Mouse (Mus musculus) heart, embryonic 11.5 days (tissue): ENCODE data around the gene Gm5901. TPM values are rescaled to one million over a fixed set of nuclear protein-coding genes. Genes with fewer than 3 reads are reported as not detected.
"Not testable (repeated sequence)": the region's sequence is repeated elsewhere in the genome, so short reads cannot be mapped to it uniquely, and the experiment has no call there.

ENCODE experiments used
- ATAC-seq: fragments of 200-750 bp; cut with Nextera tagmentation; replicated peaks from 2 replicates; pipeline ENCODE4 v1.8.0; 2017; ENCODE audit warnings: moderate library complexity; ENCODE audit not compliant: insufficient number of reproducible peaks, low FRiP score, low TSS enrichment
- H3K27ac ChIP-seq: fragments of 300-500 bp; sonication (generic); 2 replicates; pipeline ENCODE4 v1.5.1; 2014; ENCODE audit warnings: mild to moderate bottlenecking, low read depth, low read length
- H3K27me3 ChIP-seq: fragments of 300-500 bp; sonication (generic); 2 replicates; pipeline ENCODE4 v1.6.1; 2014; ENCODE audit warnings: mild to moderate bottlenecking, low read length, mixed read lengths; ENCODE audit not compliant: control insufficient read depth, insufficient read depth
- H3K36me3 ChIP-seq: fragments of 300-500 bp; sonication (generic); 2 replicates; pipeline ENCODE4 v1.6.1; 2014; ENCODE audit warnings: mild to moderate bottlenecking, low read length, moderate library complexity, mixed read lengths; ENCODE audit not compliant: control insufficient read depth, insufficient read depth
- H3K4me1 ChIP-seq: fragments of 300-500 bp; sonication (generic); 2 replicates; pipeline ENCODE4 v1.6.1; 2014; ENCODE audit warnings: low read length; ENCODE audit not compliant: control insufficient read depth, insufficient read depth
- H3K4me2 ChIP-seq: fragments of 300-500 bp; sonication (generic); 2 replicates; pipeline ENCODE4 v1.6.1; 2014; ENCODE audit warnings: mild to moderate bottlenecking, moderate library complexity
- H3K4me3 ChIP-seq: fragments of 300-500 bp; sonication (generic); 2 replicates; pipeline ENCODE4 v1.5.1; 2014; ENCODE audit warnings: low read depth, low read length
- H3K9ac ChIP-seq: fragments of 300-500 bp; sonication (generic); 2 replicates; pipeline ENCODE4 v1.6.1; 2014; ENCODE audit warnings: mild to moderate bottlenecking, low read depth, low read length, moderate library complexity
- H3K9me3 ChIP-seq: fragments of 300-500 bp; sonication (generic); replicated peaks from 2 replicates; pipeline ENCODE4 v1.6.1; 2016; ENCODE audit warnings: low read length; ENCODE audit not compliant: control insufficient read depth
- WGBS: fragments of 180-500 bp; shearing (Covaris S2); extraction: QIAGEN DNeasy Blood & Tissue Kit; methylation state at CpG from one replicate; pipeline ENCODE4 v1.1.7; 2014; ENCODE audit not compliant: insufficient replicate concordance; 5-methylcytosine and 5-hydroxymethylcytosine counted together
- polyA plus RNA-seq: library from polyadenylated mRNA; unstranded; fragments of >200 nt; fragmentation: Nextera tagmentation; extraction: Ambion mirVana; gene quantifications from 2 replicates; pipeline ENCODE4 v1.2.1, GENCODE M21; 2014

The Gm5901 gene
- polyA plus RNA-seq: not detected in 2 replicates

DNA sequence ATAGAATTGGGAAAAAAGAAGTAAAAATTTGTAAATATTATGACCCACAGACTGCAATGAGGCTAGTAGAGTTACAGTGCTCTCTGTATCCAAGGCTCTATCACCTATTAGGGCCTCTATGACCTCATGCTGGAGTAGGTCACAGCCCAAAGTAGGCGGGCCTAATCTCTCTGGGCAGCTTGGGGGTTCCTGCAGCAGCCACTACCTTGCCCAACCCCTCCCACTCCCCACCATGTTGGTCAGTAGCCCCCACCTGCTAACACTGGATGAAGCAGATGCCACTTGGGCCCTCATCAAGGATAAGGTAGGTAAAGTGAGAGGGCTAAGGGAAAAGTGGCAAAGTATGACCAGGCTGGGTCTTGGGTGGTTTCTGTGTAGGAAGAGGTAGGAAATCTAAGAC lies at the start of gene Gm5901:
Gm5901 (plus strand) TSS at position 173 of the 400 bp plus-strand sequence.
- no peak within 1 kb of the TSS for H3K4me2 ChIP-seq
- H3K36me3 ChIP-seq: peaks cover 12% of the 10 kb centered on the region; the same call in 1 of the 2 replicates
- no peaks in the 10 kb centered on the region for H3K27me3 ChIP-seq
- peaks cover 3% of the 10 kb centered on the region; the same call in 1 of the 2 replicates for H3K4me1 ChIP-seq
- H3K4me3 ChIP-seq: no peak within 1 kb of the TSS
- no peak for ATAC-seq
- H3K9me3 ChIP-seq: no peaks in the 10 kb centered on the region
- no peak within 1 kb of the TSS for H3K9ac ChIP-seq
- H3K27ac ChIP-seq: no peak within 1 kb of the TSS
- WGBS: 81% methylated on average over 1 of the region's 1 CpGs

DNA sequence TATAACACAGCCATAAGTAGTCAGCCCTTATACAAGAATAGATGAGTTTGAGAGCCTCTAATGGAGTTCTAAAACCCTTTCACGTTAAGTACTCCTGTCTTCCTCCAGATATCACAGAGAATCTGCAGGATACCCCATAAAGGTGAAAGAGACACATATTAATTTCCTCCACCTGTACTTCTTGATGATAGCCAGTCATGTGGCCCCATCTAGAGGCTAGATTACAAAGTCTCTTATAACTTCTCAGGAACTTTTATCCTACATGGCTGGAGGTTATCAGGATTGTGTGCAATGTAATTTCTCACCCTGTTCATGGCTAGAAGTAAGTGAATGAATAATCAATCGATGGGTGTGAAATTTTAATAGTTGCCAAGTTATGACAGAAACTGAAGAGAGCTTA lies 49.5 kb upstream of the Gm5901 start:
- H3K4me2 ChIP-seq: no peak overlapping the region
- H3K27ac ChIP-seq: no peak overlapping the region
- no peak for ATAC-seq
- WGBS: 64% methylated on average over 2 of the region's 2 CpGs
- no peaks in the 10 kb centered on the region for H3K27me3 ChIP-seq
- no peaks in the 10 kb centered on the region for H3K9me3 ChIP-seq
- no peaks in the 10 kb centered on the region for H3K36me3 ChIP-seq
- H3K4me3 ChIP-seq: no peak overlapping the region
- H3K9ac ChIP-seq: no peak overlapping the region
- no peaks in the 10 kb centered on the region for H3K4me1 ChIP-seq

DNA sequence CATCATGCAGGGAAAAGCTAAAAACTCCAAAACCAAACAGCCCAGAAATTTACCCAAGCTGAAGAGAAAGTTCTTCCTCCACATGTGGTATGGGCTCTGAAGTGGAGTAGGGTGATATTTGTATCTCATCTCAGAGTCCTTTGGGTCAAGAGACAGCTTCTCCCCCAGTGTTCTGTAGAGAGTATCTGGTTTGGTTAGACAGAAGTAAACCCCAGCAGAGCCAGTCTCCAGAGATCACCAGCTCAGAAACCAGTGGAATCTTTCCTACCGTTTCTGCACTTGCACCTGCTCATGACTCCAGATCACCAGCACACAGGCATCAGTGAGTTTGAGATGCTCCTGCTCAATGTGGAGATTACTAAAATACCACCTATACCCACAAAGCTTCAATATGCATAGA lies 40.8 kb upstream of the Gm5901 start, which contains the start of gene Olfr690:
Olfr690 (minus strand) TSS at position 101 of the 400 bp plus-strand sequence.
- Histone ChIP-seq H3K4me3 (no peak within 1 kb of the TSS), H3K9me3 (no peaks in the 10 kb centered on the region), H3K4me1 (no peaks in the 10 kb centered on the region), H3K27ac (no peak within 1 kb of the TSS), H3K27me3 (no peaks in the 10 kb centered on the region), H3K4me2 (no peak within 1 kb of the TSS), H3K36me3 (no peaks in the 10 kb centered on the region), H3K9ac (no peak within 1 kb of the TSS)
- 79% methylated on average over 1 of the region's 1 CpGs for WGBS
- no peak for ATAC-seq

DNA sequence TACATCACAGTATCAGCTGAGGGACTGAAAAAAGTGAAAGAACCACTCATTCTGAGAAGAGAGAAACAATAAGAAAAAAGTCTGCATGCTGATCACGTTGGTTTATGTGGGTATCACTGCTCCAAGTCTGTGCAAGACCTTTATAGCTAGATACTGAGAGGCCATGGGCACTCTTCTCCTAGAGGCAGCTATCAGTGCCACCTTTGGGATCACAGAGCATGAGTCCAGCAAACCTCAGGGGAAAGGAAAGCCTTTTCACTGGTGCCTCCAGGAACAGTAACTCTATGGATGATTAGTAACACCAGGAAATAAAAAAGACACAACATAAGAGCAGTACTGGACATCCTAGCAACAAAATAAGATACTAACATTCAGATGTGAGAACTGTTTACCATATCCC lies 32.7 kb upstream of the Gm5901 start, which contains the start of gene Olfr691:
Olfr691 (minus strand) TSS at position 101 of the 400 bp plus-strand sequence.
- Histone ChIP-seq H3K4me3 (no peak within 1 kb of the TSS), H3K36me3 (no peaks in the 10 kb centered on the region), H3K4me1 (no peaks in the 10 kb centered on the region), H3K27ac (no peak within 1 kb of the TSS), H3K9me3 (no peaks in the 10 kb centered on the region), H3K4me2 (no peak within 1 kb of the TSS), H3K9ac (no peak within 1 kb of the TSS), H3K27me3 (no peaks in the 10 kb centered on the region)
- no peak for ATAC-seq
- WGBS: 34% methylated on average over 1 of the region's 1 CpGs

DNA sequence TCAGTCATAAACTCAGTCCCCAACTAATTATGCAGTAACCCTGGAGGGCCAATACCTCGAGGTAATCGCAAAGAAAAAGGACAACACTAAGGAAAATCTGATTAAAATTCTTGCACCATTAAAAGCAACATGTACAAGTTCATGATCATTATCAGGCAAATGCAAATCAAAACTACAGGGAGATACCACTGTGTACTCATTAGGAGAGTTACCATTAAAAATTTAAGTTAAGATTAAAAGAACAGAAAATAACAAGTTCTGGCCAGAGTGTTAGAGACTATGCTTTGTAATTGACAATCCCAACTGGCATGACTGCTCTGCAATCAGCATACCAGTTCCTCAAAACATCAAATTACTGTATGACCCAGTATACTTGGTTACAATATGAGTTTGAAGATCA lies 32.1 kb upstream of the Gm5901 start:
- Histone ChIP-seq H3K9ac (no peak overlapping the region), H3K27ac (no peak overlapping the region), H3K4me3 (no peak overlapping the region), H3K4me2 (no peak overlapping the region), H3K9me3 (no peaks in the 10 kb centered on the region), H3K27me3 (no peaks in the 10 kb centered on the region), H3K4me1 (no peaks in the 10 kb centered on the region), H3K36me3 (no peaks in the 10 kb centered on the region)
- 72% methylated on average over 2 of the region's 2 CpGs for WGBS
- no peak for ATAC-seq

DNA sequence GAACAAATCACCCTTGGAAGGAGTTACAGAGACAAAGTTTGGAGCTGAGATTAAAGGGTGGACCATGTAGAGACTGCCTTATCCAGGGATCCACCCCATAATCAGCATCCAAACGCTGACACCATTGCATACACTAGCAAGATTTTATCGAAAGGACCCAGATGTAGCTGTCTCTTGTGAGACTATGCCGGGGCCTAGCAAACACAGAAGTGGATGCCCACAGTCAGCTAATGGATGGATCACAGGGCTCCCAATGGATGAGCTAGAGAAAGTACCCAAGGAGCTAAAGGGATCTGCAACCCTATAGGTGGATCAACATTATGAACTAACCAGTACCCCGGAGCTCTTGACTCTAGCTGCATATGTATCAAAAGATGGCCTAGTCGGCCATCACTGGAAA lies 18.8 kb upstream of the Gm5901 start:
- not testable (repeated sequence) for ATAC-seq, H3K36me3 ChIP-seq, H3K27ac ChIP-seq, H3K4me1 ChIP-seq, H3K4me2 ChIP-seq, H3K9ac ChIP-seq, H3K4me3 ChIP-seq, H3K9me3 ChIP-seq, H3K27me3 ChIP-seq
- no CpG with 5 or more reads among the region's 5 CpGs for WGBS

DNA sequence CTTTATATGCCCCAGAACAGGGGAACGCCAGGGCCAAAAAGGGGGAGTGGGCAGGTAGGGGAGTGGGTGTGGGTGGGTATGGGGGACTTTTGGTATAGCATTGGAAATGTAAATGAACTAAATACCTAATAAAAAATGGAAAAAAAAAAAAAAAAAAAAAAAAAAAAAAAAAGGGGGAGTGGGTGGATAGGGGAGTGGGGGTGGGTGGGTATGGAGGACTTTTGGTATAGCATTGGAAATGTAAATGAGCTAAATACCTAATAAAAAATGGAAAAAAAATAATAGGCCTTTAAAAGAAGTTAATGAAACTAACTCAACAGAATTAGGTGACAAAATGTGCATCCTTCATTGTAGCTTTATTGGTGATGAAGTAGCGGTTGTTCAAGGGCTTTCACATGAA lies 18.4 kb upstream of the Gm5901 start:
- H3K4me2 ChIP-seq, H3K4me3 ChIP-seq, H3K27ac ChIP-seq, H3K9me3 ChIP-seq, H3K4me1 ChIP-seq, H3K27me3 ChIP-seq, H3K36me3 ChIP-seq, H3K9ac ChIP-seq: not testable (repeated sequence)
- WGBS: 93% methylated on average over 1 of the region's 2 CpGs
- ATAC-seq: peak; percentile 77; the same call in 1 of the 2 replicates

DNA sequence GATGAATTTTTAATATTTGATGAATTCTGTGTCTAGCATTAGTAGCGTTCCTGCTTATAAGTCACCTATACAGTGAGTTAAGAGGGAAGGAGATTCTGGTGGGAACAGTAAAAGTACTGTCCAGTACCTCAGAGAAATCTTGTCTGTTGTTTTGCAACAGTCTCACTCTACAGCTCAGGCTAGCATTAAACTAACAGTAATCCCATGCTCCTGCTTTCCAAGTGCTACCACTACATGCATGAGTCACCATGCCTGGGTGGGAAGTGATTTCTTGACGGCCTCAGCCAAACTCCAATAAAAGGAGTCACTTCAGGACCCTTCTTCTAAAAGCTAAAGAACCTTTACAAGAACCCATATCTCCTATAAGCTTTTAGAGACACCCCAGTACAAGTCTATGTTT lies 13.1 kb upstream of the Gm5901 start:
- no peak for ATAC-seq
- no peaks in the 10 kb centered on the region for H3K9me3 ChIP-seq
- H3K4me3 ChIP-seq: no peak overlapping the region
- no peak overlapping the region for H3K9ac ChIP-seq
- H3K4me2 ChIP-seq: no peak overlapping the region
- H3K4me1 ChIP-seq: no peaks in the 10 kb centered on the region
- H3K36me3 ChIP-seq: no peaks in the 10 kb centered on the region
- no peak overlapping the region for H3K27ac ChIP-seq
- H3K27me3 ChIP-seq: no peaks in the 10 kb centered on the region
- 75% methylated on average over 2 of the region's 2 CpGs for WGBS

DNA sequence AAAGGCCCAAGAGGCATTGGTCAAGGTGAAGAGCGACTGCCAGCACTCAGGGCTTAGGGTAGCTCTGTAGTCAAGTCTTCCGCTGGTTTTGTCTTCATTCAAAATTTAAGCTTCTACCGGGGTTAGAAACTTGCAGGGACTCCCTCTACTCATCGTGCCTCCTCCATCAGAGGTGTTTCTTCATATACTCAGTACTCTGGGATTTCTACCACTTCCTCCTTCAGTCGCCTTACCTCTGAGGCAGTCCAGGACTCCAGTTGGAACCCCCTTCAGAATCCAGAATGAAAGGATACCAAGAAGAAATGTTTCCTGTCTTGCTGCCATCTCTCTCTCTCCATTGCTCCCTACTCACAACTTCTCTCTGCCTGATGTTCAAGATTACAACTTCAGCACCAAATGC lies 7.6 kb upstream of the Gm5901 start:
- Histone ChIP-seq H3K4me3 (no peak overlapping the region), H3K27me3 (no peaks in the 10 kb centered on the region), H3K4me2 (no peak overlapping the region), H3K36me3 (no peaks in the 10 kb centered on the region), H3K9ac (no peak overlapping the region), H3K4me1 (no peaks in the 10 kb centered on the region), H3K27ac (no peak overlapping the region), H3K9me3 (no peaks in the 10 kb centered on the region)
- 78% methylated on average over 5 of the region's 5 CpGs for WGBS
- ATAC-seq: no peak
